Mouse (Mus musculus): ENCODE results near the gene Filip1. TPM values are rescaled to one million over a fixed set of nuclear protein-coding genes. Genes with fewer than 3 reads are reported as not detected.

Filip1 gene
- polyA plus RNA-seq, 1 experiment = 2.9 TPM

- Histone ChIP-seq H3K27ac (ENCODE audit: insufficient read depth, low read length) (no peak overlapping the region), H3K4me1 (ENCODE audit: control insufficient read depth, insufficient read depth, low read length) (no peaks in the 10 kb centered on the region), H3K4me3 (replicated peaks; ENCODE audit: insufficient read depth, low read depth, low read length) (no peak overlapping the region), H3K27me3 (ENCODE audit: control insufficient read depth, insufficient read depth, low read length) (no peaks in the 10 kb centered on the region)
- TF ChIP-seq CTCF (IDR thresholded peaks at IDR 0.05; ENCODE audit: borderline replicate concordance, insufficient read depth, low read depth, low read length) (no peak), POLR2A (IDR thresholded peaks at IDR 0.05; ENCODE audit: borderline replicate concordance, insufficient read depth, low read length) (no peak)
- DNase-seq = no peak
- 72% methylated on average over 9 of the region's 9 CpGs for WGBS
These were observed 86.0 kb downstream of the Filip1 start for GRCm38 (mm10) chr9:79926464-79927155.

GRCm38 (mm10) chr9:79925950-79926349, 86.7 kb downstream of the Filip1 start:
- DNase-seq = no peak
- WGBS = 49% methylated on average over 4 of the region's 4 CpGs
- Histone ChIP-seq H3K27ac (ENCODE audit: insufficient read depth, low read length) (no peak overlapping the region), H3K4me1 (ENCODE audit: control insufficient read depth, insufficient read depth, low read length) (no peaks in the 10 kb centered on the region), H3K27me3 (ENCODE audit: control insufficient read depth, insufficient read depth, low read length) (no peaks in the 10 kb centered on the region), H3K4me3 (replicated peaks; ENCODE audit: insufficient read depth, low read depth, low read length) (no peak overlapping the region)
- no peak for TF ChIP-seq CTCF (IDR thresholded peaks at IDR 0.05; ENCODE audit: borderline replicate concordance, insufficient read depth, low read depth, low read length)
- TF ChIP-seq POLR2A (IDR thresholded peaks at IDR 0.05; ENCODE audit: borderline replicate concordance, insufficient read depth, low read length) = no peak

GRCm38 (mm10) chr9:79923262-79923661, 89.4 kb downstream of the Filip1 start:
- TF ChIP-seq CTCF (IDR thresholded peaks at IDR 0.05; ENCODE audit: borderline replicate concordance, insufficient read depth, low read depth, low read length) (no peak), POLR2A (IDR thresholded peaks at IDR 0.05; ENCODE audit: borderline replicate concordance, insufficient read depth, low read length) (no peak)
- 73% methylated on average over 3 of the region's 3 CpGs for WGBS
- no peak overlapping the region for H3K4me3 ChIP-seq (replicated peaks; ENCODE audit: insufficient read depth, low read depth, low read length)
- no peaks in the 10 kb centered on the region for H3K27me3 ChIP-seq (ENCODE audit: control insufficient read depth, insufficient read depth, low read length)
- H3K4me1 ChIP-seq (ENCODE audit: control insufficient read depth, insufficient read depth, low read length) = no peaks in the 10 kb centered on the region
- no peak overlapping the region for H3K27ac ChIP-seq (ENCODE audit: insufficient read depth, low read length)
- DNase-seq = no peak

- TF ChIP-seq POLR2A (IDR thresholded peaks at IDR 0.05; ENCODE audit: borderline replicate concordance, insufficient read depth, low read length) (no peak), CTCF (IDR thresholded peaks at IDR 0.05; ENCODE audit: borderline replicate concordance, insufficient read depth, low read depth, low read length) (no peak)
- Histone ChIP-seq H3K27me3 (ENCODE audit: control insufficient read depth, insufficient read depth, low read length) (no peaks in the 10 kb centered on the region), H3K27ac (ENCODE audit: insufficient read depth, low read length) (no peak overlapping the region), H3K4me1 (ENCODE audit: control insufficient read depth, insufficient read depth, low read length) (no peaks in the 10 kb centered on the region), H3K4me3 (replicated peaks; ENCODE audit: insufficient read depth, low read depth, low read length) (no peak overlapping the region)
- 76% methylated on average over 6 of the region's 6 CpGs for WGBS
- DNase-seq = no peak
These were observed 90.2 kb downstream of the Filip1 start for GRCm38 (mm10) chr9:79922493-79922760.

- H3K4me1 ChIP-seq (ENCODE audit: control insufficient read depth, insufficient read depth, low read length) = no peaks in the 10 kb centered on the region
- no peak overlapping the region for H3K4me3 ChIP-seq (replicated peaks; ENCODE audit: insufficient read depth, low read depth, low read length)
- no peak for DNase-seq
- WGBS = 32% methylated on average over 10 of the region's 10 CpGs
- H3K27ac ChIP-seq (ENCODE audit: insufficient read depth, low read length) = no peak overlapping the region
- no peak for TF ChIP-seq POLR2A (IDR thresholded peaks at IDR 0.05; ENCODE audit: borderline replicate concordance, insufficient read depth, low read length)
- TF ChIP-seq CTCF (IDR thresholded peaks at IDR 0.05; ENCODE audit: borderline replicate concordance, insufficient read depth, low read depth, low read length) = no peak
- no peaks in the 10 kb centered on the region for H3K27me3 ChIP-seq (ENCODE audit: control insufficient read depth, insufficient read depth, low read length)
These were observed 90.8 kb downstream of the Filip1 start for GRCm38 (mm10) chr9:79921701-79922492.

GRCm38 (mm10) chr9:79920540-79920933, 92.1 kb downstream of the Filip1 start:
- TF ChIP-seq POLR2A (IDR thresholded peaks at IDR 0.05; ENCODE audit: borderline replicate concordance, insufficient read depth, low read length) (no peak), CTCF (IDR thresholded peaks at IDR 0.05; ENCODE audit: borderline replicate concordance, insufficient read depth, low read depth, low read length) (no peak)
- no peak overlapping the region for H3K27ac ChIP-seq (ENCODE audit: insufficient read depth, low read length)
- H3K27me3 ChIP-seq (ENCODE audit: control insufficient read depth, insufficient read depth, low read length) = no peaks in the 10 kb centered on the region
- WGBS = 67% methylated on average over 5 of the region's 5 CpGs
- no peaks in the 10 kb centered on the region for H3K4me1 ChIP-seq (ENCODE audit: control insufficient read depth, insufficient read depth, low read length)
- no peak overlapping the region for H3K4me3 ChIP-seq (replicated peaks; ENCODE audit: insufficient read depth, low read depth, low read length)
- no peak for DNase-seq

- 48% methylated on average over 9 of the region's 9 CpGs for WGBS
- H3K27ac ChIP-seq (ENCODE audit: insufficient read depth, low read length) = no peak overlapping the region
- no peak for DNase-seq
- no peaks in the 10 kb centered on the region for H3K27me3 ChIP-seq (ENCODE audit: control insufficient read depth, insufficient read depth, low read length)
- TF ChIP-seq POLR2A (IDR thresholded peaks at IDR 0.05; ENCODE audit: borderline replicate concordance, insufficient read depth, low read length) = no peak
- no peak for TF ChIP-seq CTCF (IDR thresholded peaks at IDR 0.05; ENCODE audit: borderline replicate concordance, insufficient read depth, low read depth, low read length)
- H3K4me3 ChIP-seq (replicated peaks; ENCODE audit: insufficient read depth, low read depth, low read length) = no peak overlapping the region
- no peaks in the 10 kb centered on the region for H3K4me1 ChIP-seq (ENCODE audit: control insufficient read depth, insufficient read depth, low read length)
These were observed 92.7 kb downstream of the Filip1 start for GRCm38 (mm10) chr9:79919750-79920539.
